Mouse (Mus musculus): Measurements from ENCODE around the gene Use1. TPM values are rescaled to one million over a fixed set of nuclear protein-coding genes. Genes with fewer than 3 reads are reported as not detected.

The Use1 gene
- polyA plus RNA-seq, 1 experiment from 2014 or later: 82.5 TPM

GRCm38 (mm10) chr8:71395071-71395470, 28.4 kb downstream of the Use1 start:
- ATAC-seq (ENCODE audit: low FRiP score, low read depth): no peak
- Histone ChIP-seq H3K4me1 (peaks cover 19% of the 10 kb centered on the region), H3K27me3 (no peaks in the 10 kb centered on the region), H3K9ac (replicated peaks) (no peak overlapping the region), H3K27ac (replicated peaks) (no peak overlapping the region), H3K4me2 (replicated peaks) (no peak overlapping the region), H3K36me3 (peaks cover 15% of the 10 kb centered on the region), H3K4me3 (peak overlapping the region; percentile 8; the same call in 1 of the 2 replicates), H3K9me3 (no peaks in the 10 kb centered on the region)
- 92% methylated on average over 10 of the region's 10 CpGs for WGBS

- peak within 1 kb of the TSS; percentile 54 for H3K27ac ChIP-seq (replicated peaks)
- H3K4me1 ChIP-seq: peaks cover 19% of the 10 kb centered on the region
- peak within 1 kb of the TSS; percentile 82 for H3K4me3 ChIP-seq
- no peak within 1 kb of the TSS for H3K9ac ChIP-seq (replicated peaks)
- peaks cover 20% of the 10 kb centered on the region for H3K36me3 ChIP-seq
- peak within 1 kb of the TSS; percentile 82 for H3K4me2 ChIP-seq (replicated peaks)
- no peaks in the 10 kb centered on the region for H3K27me3 ChIP-seq
- ATAC-seq (ENCODE audit: low FRiP score, low read depth): no peak
- 85% methylated on average over 9 of the region's 9 CpGs for WGBS
- no peaks in the 10 kb centered on the region for H3K9me3 ChIP-seq
Observed at GRCm38 (mm10) chr8:71395629-71396028, 29.0 kb downstream of the Use1 start, which contains the start of gene Ushbp1. Gene Ushbp1, minus strand, starts transcription at chr8:71395802.

GRCm38 (mm10) chr8:71396639-71397305, 30.1 kb downstream of the Use1 start, which contains the start of gene Babam1:
Gene Babam1, plus strand, starts transcription at chr8:71396861.
- H3K9me3 ChIP-seq: no peaks in the 10 kb centered on the region
- 1% methylated on average over 34 of the region's 34 CpGs for WGBS
- peak within 1 kb of the TSS; percentile 82 for H3K4me2 ChIP-seq (replicated peaks)
- H3K27me3 ChIP-seq: no peaks in the 10 kb centered on the region
- peak within 1 kb of the TSS; percentile 82 for H3K4me3 ChIP-seq
- peaks cover 19% of the 10 kb centered on the region for H3K4me1 ChIP-seq
- peak; percentile 98 for ATAC-seq (ENCODE audit: low FRiP score, low read depth)
- H3K9ac ChIP-seq (replicated peaks): peak within 1 kb of the TSS; percentile 73
- H3K27ac ChIP-seq (replicated peaks): peak within 1 kb of the TSS; percentile 54
- H3K36me3 ChIP-seq: peaks cover 23% of the 10 kb centered on the region

- ATAC-seq (ENCODE audit: low FRiP score, low read depth): no peak
- Histone ChIP-seq H3K4me1 (peaks cover 19% of the 10 kb centered on the region), H3K9me3 (no peaks in the 10 kb centered on the region), H3K4me2 (replicated peaks) (peak overlapping the region; percentile 82), H3K9ac (replicated peaks) (0 out of 2 replicates have a peak overlapping the region, but pooled peaks have one; percentile 73), H3K27me3 (no peaks in the 10 kb centered on the region), H3K4me3 (peak overlapping the region; percentile 82), H3K27ac (replicated peaks) (no peak overlapping the region), H3K36me3 (peaks cover 23% of the 10 kb centered on the region)
- 82% methylated on average over 12 of the region's 12 CpGs for WGBS
Observed at GRCm38 (mm10) chr8:71397701-71398100, 31.1 kb downstream of the Use1 start.

GRCm38 (mm10) chr8:71400826-71401225, 34.2 kb downstream of the Use1 start:
- no peak for ATAC-seq (ENCODE audit: low FRiP score, low read depth)
- no peak overlapping the region for H3K27ac ChIP-seq (replicated peaks)
- no peak overlapping the region for H3K4me2 ChIP-seq (replicated peaks)
- WGBS: 90% methylated on average over 2 of the region's 2 CpGs
- no peak overlapping the region for H3K4me3 ChIP-seq
- no peaks in the 10 kb centered on the region for H3K27me3 ChIP-seq
- peaks cover 20% of the 10 kb centered on the region for H3K4me1 ChIP-seq
- peaks cover 27% of the 10 kb centered on the region for H3K36me3 ChIP-seq
- no peaks in the 10 kb centered on the region for H3K9me3 ChIP-seq
- no peak overlapping the region for H3K9ac ChIP-seq (replicated peaks)

- H3K4me1 ChIP-seq: peaks cover 21% of the 10 kb centered on the region
- no peaks in the 10 kb centered on the region for H3K27me3 ChIP-seq
- no peak overlapping the region for H3K27ac ChIP-seq (replicated peaks)
- H3K4me3 ChIP-seq: no peak overlapping the region
- H3K4me2 ChIP-seq (replicated peaks): no peak overlapping the region
- H3K9ac ChIP-seq (replicated peaks): no peak overlapping the region
- ATAC-seq (ENCODE audit: low FRiP score, low read depth): no peak
- no peaks in the 10 kb centered on the region for H3K9me3 ChIP-seq
- H3K36me3 ChIP-seq: peaks cover 27% of the 10 kb centered on the region
Observed at GRCm38 (mm10) chr8:71401454-71401853, 34.8 kb downstream of the Use1 start.

- WGBS: 89% methylated on average over 9 of the region's 9 CpGs
- peaks cover 26% of the 10 kb centered on the region for H3K4me1 ChIP-seq
- ATAC-seq (ENCODE audit: low FRiP score, low read depth): no peak
- H3K27me3 ChIP-seq: no peaks in the 10 kb centered on the region
- H3K27ac ChIP-seq (replicated peaks): no peak overlapping the region
- peaks cover 31% of the 10 kb centered on the region for H3K36me3 ChIP-seq
- no peak overlapping the region for H3K4me3 ChIP-seq
- H3K9ac ChIP-seq (replicated peaks): no peak overlapping the region
- H3K9me3 ChIP-seq: no peaks in the 10 kb centered on the region
- H3K4me2 ChIP-seq (replicated peaks): no peak overlapping the region
Observed at GRCm38 (mm10) chr8:71402446-71402964, 35.9 kb downstream of the Use1 start.

GRCm38 (mm10) chr8:71403107-71403885, 36.6 kb downstream of the Use1 start:
- peaks cover 38% of the 10 kb centered on the region for H3K36me3 ChIP-seq
- 89% methylated on average over 6 of the region's 6 CpGs for WGBS
- no peak for ATAC-seq (ENCODE audit: low FRiP score, low read depth)

GRCm38 (mm10) chr8:71404011-71404410, 37.4 kb downstream of the Use1 start:
- Histone ChIP-seq H3K4me3 (no peak overlapping the region), H3K4me2 (replicated peaks) (no peak overlapping the region), H3K4me1 (peaks cover 25% of the 10 kb centered on the region), H3K36me3 (peaks cover 39% of the 10 kb centered on the region), H3K27ac (replicated peaks) (no peak overlapping the region), H3K9me3 (no peaks in the 10 kb centered on the region), H3K9ac (replicated peaks) (no peak overlapping the region), H3K27me3 (no peaks in the 10 kb centered on the region)
- no peak for ATAC-seq (ENCODE audit: low FRiP score, low read depth)
- WGBS: 92% methylated on average over 8 of the region's 8 CpGs

More at GRCm38 (mm10) chr8:71403107-71403885, 36.6 kb downstream of the Use1 start:
- H3K9ac ChIP-seq (replicated peaks): no peak overlapping the region
- H3K4me2 ChIP-seq (replicated peaks): no peak overlapping the region
- no peak overlapping the region for H3K4me3 ChIP-seq
- peaks cover 25% of the 10 kb centered on the region for H3K4me1 ChIP-seq
- H3K27me3 ChIP-seq: no peaks in the 10 kb centered on the region
- H3K27ac ChIP-seq (replicated peaks): no peak overlapping the region
- no peaks in the 10 kb centered on the region for H3K9me3 ChIP-seq

GRCm38 (mm10) chr8:71404951-71405351, 38.3 kb downstream of the Use1 start:
- Histone ChIP-seq H3K27me3 (no peaks in the 10 kb centered on the region), H3K9ac (replicated peaks) (no peak overlapping the region), H3K27ac (replicated peaks) (no peak overlapping the region), H3K4me3 (no peak overlapping the region), H3K9me3 (no peaks in the 10 kb centered on the region), H3K36me3 (peaks cover 41% of the 10 kb centered on the region), H3K4me2 (replicated peaks) (peak overlapping the region; percentile 83; the same call in 1 of the 2 replicates), H3K4me1 (peaks cover 25% of the 10 kb centered on the region)
- 90% methylated on average over 9 of the region's 9 CpGs for WGBS
- no peak for ATAC-seq (ENCODE audit: low FRiP score, low read depth)

- no peaks in the 10 kb centered on the region for H3K27me3 ChIP-seq
- peak within 1 kb of the TSS; percentile 66 for H3K9ac ChIP-seq (replicated peaks)
- H3K4me1 ChIP-seq: peaks cover 25% of the 10 kb centered on the region
- no peaks in the 10 kb centered on the region for H3K9me3 ChIP-seq
- H3K36me3 ChIP-seq: peaks cover 39% of the 10 kb centered on the region
- peak; percentile 88 for ATAC-seq (ENCODE audit: low FRiP score, low read depth)
- peak within 1 kb of the TSS; percentile 65 for H3K4me3 ChIP-seq
- WGBS: 17% methylated on average over 33 of the region's 33 CpGs
- H3K4me2 ChIP-seq (replicated peaks): peak within 1 kb of the TSS; percentile 83
- H3K27ac ChIP-seq (replicated peaks): peak within 1 kb of the TSS; percentile 63
Observed at GRCm38 (mm10) chr8:71405401-71406098, 38.9 kb downstream of the Use1 start, which contains the start of gene Ankle1. Gene Ankle1, plus strand, starts transcription at chr8:71406010.
